Mouse (Mus musculus): ENCODE data around the gene Neurl4.

DNA sequence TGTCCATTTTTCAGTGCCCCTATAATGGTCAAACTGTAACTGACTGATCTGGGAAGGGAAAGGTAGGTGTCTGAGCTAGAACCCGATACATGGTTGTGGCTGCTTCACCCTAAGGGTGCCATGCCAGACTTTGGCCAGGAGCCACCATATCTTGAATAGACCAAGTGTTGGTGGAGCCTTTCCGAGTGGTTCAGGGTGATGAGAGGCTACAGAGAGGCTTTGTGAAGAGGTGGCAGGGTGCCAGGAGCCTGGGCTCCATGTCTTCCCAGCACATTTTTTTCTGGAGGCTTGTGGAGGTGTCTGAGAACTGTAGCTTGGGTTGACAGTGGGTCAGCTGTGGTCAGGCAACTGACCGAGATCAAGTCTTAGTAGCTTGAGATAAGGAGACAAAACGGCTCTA, 9.4 kb upstream of the Neurl4 start:
- TF ChIP-seq CTCF (IDR thresholded peaks at IDR 0.05; ENCODE audit: low read depth) = no peak
- no peak for TF ChIP-seq EP300 (IDR thresholded peaks at IDR 0.05; ENCODE audit: low read depth)

Data from liver, embryonic 14.5 days (tissue).